Mouse (Mus musculus) embryonic facial prominence, embryonic 14.5 days (tissue): ENCODE measurements around the gene Chchd6. TPM values are rescaled to one million over a fixed set of nuclear protein-coding genes. Genes with fewer than 3 reads are reported as not detected.
A peak's percentile ranks its signal among the peaks of the same experiment; 100 is the strongest.

Source experiments
- ATAC-seq: fragments of 200-750 bp; cut with Nextera tagmentation; 2 replicates; pipeline ENCODE4 v1.8.0; 2017; ENCODE audit warnings: low read depth, moderate number of reproducible peaks, moderate TSS enrichment
- DNase-seq: peaks from one replicate; pipeline ENCODE4 v3.0.0-alpha.2; 2015; ENCODE audit warnings: low spot score
- H3K27ac ChIP-seq: fragments of 300-500 bp; sonication (generic); replicated peaks from 2 replicates; pipeline ENCODE4 v1.5.1; 2014; ENCODE audit warnings: low read depth, mild to moderate bottlenecking, low read length, moderate library complexity
- H3K27me3 ChIP-seq: fragments of 300-500 bp; sonication (generic); replicated peaks from 2 replicates; pipeline ENCODE4 v1.6.1; 2014; ENCODE audit warnings: low read length; ENCODE audit not compliant: control insufficient read depth, insufficient read depth
- H3K36me3 ChIP-seq: fragments of 300-500 bp; sonication (generic); 2 replicates; pipeline ENCODE4 v1.6.1; 2014; ENCODE audit warnings: low read length, mixed read lengths; ENCODE audit not compliant: control insufficient read depth, insufficient read depth
- H3K4me1 ChIP-seq: fragments of 300-500 bp; sonication (generic); 2 replicates; pipeline ENCODE4 v1.6.1; 2014; ENCODE audit warnings: antibody characterized with exemption, low read length; ENCODE audit not compliant: control insufficient read depth, insufficient read depth
- H3K4me2 ChIP-seq: fragments of 300-500 bp; sonication (generic); 2 replicates; pipeline ENCODE4 v1.6.1; 2014; ENCODE audit warnings: low read depth, mild to moderate bottlenecking, low read length, moderate library complexity, mixed read lengths
- H3K4me3 ChIP-seq: fragments of 300-500 bp; sonication (generic); 2 replicates; pipeline ENCODE4 v1.5.1; 2014; ENCODE audit warnings: low read depth, mild to moderate bottlenecking, low read length
- H3K9ac ChIP-seq: fragments of 300-500 bp; sonication (generic); 2 replicates; pipeline ENCODE4 v1.6.1; 2014; ENCODE audit warnings: low read depth, mild to moderate bottlenecking, low read length, moderate library complexity, mixed read lengths
- H3K9me3 ChIP-seq: fragments of 300-500 bp; sonication (generic); 2 replicates; pipeline ENCODE4 v1.6.1; 2016; ENCODE audit warnings: low read length; ENCODE audit not compliant: control insufficient read depth
- WGBS: fragments of 180-500 bp; shearing (Covaris S2); extraction: QIAGEN DNeasy Blood & Tissue Kit; methylation state at CpG from one replicate; pipeline ENCODE4 v1.1.7; 2014; 5-methylcytosine and 5-hydroxymethylcytosine counted together
- polyA plus RNA-seq: library from polyadenylated mRNA; unstranded; fragments of >200 nt; fragmentation: Nextera tagmentation; extraction: Ambion mirVana; gene quantifications from 2 replicates; pipeline ENCODE4 v1.2.1, GENCODE M21; 2014

Chchd6 gene
- polyA plus RNA-seq, 1 experiment from 2014 or later, result 53.5 TPM

GRCm38 (mm10) chr6:89363107-89363451 is 232.4 kb downstream of the Chchd6 start:
- ATAC-seq, result peak; percentile 12; the same call in 1 of the 2 replicates

GRCm38 (mm10) chr6:89362281-89363106 is 233.0 kb downstream of the Chchd6 start, which contains the start of gene Plxna1:
Gene Plxna1, minus strand, starts transcription at chr6:89362620.
- Histone ChIP-seq H3K9ac (peak within 1 kb of the TSS; percentile 97), H3K27me3 (no peaks in the 10 kb centered on the region), H3K27ac (peak within 1 kb of the TSS; percentile 83), H3K4me2 (peak within 1 kb of the TSS; percentile 100), H3K4me3 (peak within 1 kb of the TSS; percentile 98), H3K9me3 (peaks cover 2% of the 10 kb centered on the region; the same call in 1 of the 2 replicates), H3K36me3 (no peaks in the 10 kb centered on the region; the same call in 1 of the 2 replicates), H3K4me1 (peaks cover 29% of the 10 kb centered on the region)
- DNase-seq (peak; percentile 69), ATAC-seq (peak; percentile 87)
- under 1% methylated on average over 32 of the region's 110 CpGs for WGBS

More at GRCm38 (mm10) chr6:89363107-89363451, 232.4 kb downstream of the Chchd6 start:
- H3K4me3 ChIP-seq, result peak overlapping the region; percentile 98
- H3K27me3 ChIP-seq, result no peaks in the 10 kb centered on the region
- H3K4me2 ChIP-seq, result peak overlapping the region; percentile 100
- H3K4me1 ChIP-seq, result peaks cover 29% of the 10 kb centered on the region
- peak overlapping the region; percentile 69 for H3K9ac ChIP-seq
- 4% methylated on average over 16 of the region's 16 CpGs for WGBS
- no peaks in the 10 kb centered on the region for H3K36me3 ChIP-seq
- no peak overlapping the region for H3K27ac ChIP-seq
- no peak for DNase-seq
- H3K9me3 ChIP-seq, result peaks cover 6% of the 10 kb centered on the region; the same call in 1 of the 2 replicates

GRCm38 (mm10) chr6:89361418-89362280 is 233.8 kb downstream of the Chchd6 start:
- H3K9ac ChIP-seq, result peak overlapping the region; percentile 97
- DNase-seq (peak; percentile 36), ATAC-seq (peak; percentile 19)
- peak overlapping the region; percentile 98 for H3K4me3 ChIP-seq
- H3K9me3 ChIP-seq, result no peaks in the 10 kb centered on the region
- H3K36me3 ChIP-seq, result peaks cover 8% of the 10 kb centered on the region
- H3K4me2 ChIP-seq, result peak overlapping the region; percentile 100
- H3K27ac ChIP-seq, result peak overlapping the region; percentile 83
- peaks cover 29% of the 10 kb centered on the region for H3K4me1 ChIP-seq
- H3K27me3 ChIP-seq, result no peaks in the 10 kb centered on the region
- WGBS, result 0% methylated on average over 32 of the region's 80 CpGs

- Histone ChIP-seq H3K36me3 (peaks cover 16% of the 10 kb centered on the region), H3K27me3 (no peaks in the 10 kb centered on the region), H3K9ac (peak overlapping the region; percentile 97), H3K27ac (no peak overlapping the region), H3K4me1 (peaks cover 29% of the 10 kb centered on the region), H3K9me3 (no peaks in the 10 kb centered on the region), H3K4me3 (peak overlapping the region; percentile 98), H3K4me2 (peak overlapping the region; percentile 100)
- WGBS, result 47% methylated on average over 7 of the region's 8 CpGs
- ATAC-seq (no peak), DNase-seq (no peak)
Measured at GRCm38 (mm10) chr6:89360709-89361417, 234.6 kb downstream of the Chchd6 start.

GRCm38 (mm10) chr6:89359771-89360708 is 235.4 kb downstream of the Chchd6 start:
- Histone ChIP-seq H3K4me3 (peak overlapping the region; percentile 98), H3K4me2 (peak overlapping the region; percentile 100), H3K9me3 (no peaks in the 10 kb centered on the region), H3K4me1 (peaks cover 29% of the 10 kb centered on the region), H3K9ac (peak overlapping the region; percentile 97), H3K36me3 (peaks cover 24% of the 10 kb centered on the region), H3K27me3 (no peaks in the 10 kb centered on the region), H3K27ac (peak overlapping the region; percentile 36; the same call in 1 of the 2 replicates)
- 43% methylated on average over 20 of the region's 20 CpGs for WGBS
- DNase-seq (peak; percentile 50), ATAC-seq (no peak)

GRCm38 (mm10) chr6:89359192-89359591 is 236.3 kb downstream of the Chchd6 start:
- H3K27ac ChIP-seq, result no peak overlapping the region
- DNase-seq (no peak), ATAC-seq (no peak)
- H3K36me3 ChIP-seq, result peaks cover 32% of the 10 kb centered on the region
- no peak overlapping the region for H3K4me3 ChIP-seq
- H3K4me2 ChIP-seq, result peak overlapping the region; percentile 11; the same call in 1 of the 2 replicates
- no peak overlapping the region for H3K9ac ChIP-seq
- H3K9me3 ChIP-seq, result no peaks in the 10 kb centered on the region
- peaks cover 31% of the 10 kb centered on the region for H3K4me1 ChIP-seq
- no peaks in the 10 kb centered on the region for H3K27me3 ChIP-seq
- WGBS, result 85% methylated on average over 3 of the region's 3 CpGs

- peaks cover 47% of the 10 kb centered on the region for H3K4me1 ChIP-seq
- H3K27me3 ChIP-seq, result no peaks in the 10 kb centered on the region
- 38% methylated on average over 7 of the region's 7 CpGs for WGBS
- no peak for DNase-seq
- H3K4me2 ChIP-seq, result no peak overlapping the region
- peaks cover 54% of the 10 kb centered on the region for H3K36me3 ChIP-seq
- H3K9me3 ChIP-seq, result no peaks in the 10 kb centered on the region
- ATAC-seq, result no peak
- no peak overlapping the region for H3K4me3 ChIP-seq
- H3K9ac ChIP-seq, result no peak overlapping the region
- no peak overlapping the region for H3K27ac ChIP-seq
Measured at GRCm38 (mm10) chr6:89355661-89356060, 239.8 kb downstream of the Chchd6 start.
